Mouse (Mus musculus) mouse trophoblast stem cell (cell line): ENCODE results near the gene Stat2.
"Not testable (repeated sequence)": the region's sequence is repeated elsewhere in the genome, so short reads cannot be mapped to it uniquely, and the experiment has no call there.

Source experiments
- in situ Hi-C, 2 experiments: fragments of 300-500 bp; cut with MseI, MboI; formaldehyde crosslinking; loops; 2 replicates in 1 of 2; 3 replicates in 1 of 2; pipeline ENCODE4 v1.15.1; 2025

The Stat2 gene

GRCm38 (mm10) chr10:128258953-128259352 lies 11.4 kb upstream of the Stat2 start:
- in situ Hi-C loops = no loop called here

GRCm38 (mm10) chr10:128259946-128260345 lies 10.4 kb upstream of the Stat2 start:
- in situ Hi-C loops = no loop called here

DNA sequence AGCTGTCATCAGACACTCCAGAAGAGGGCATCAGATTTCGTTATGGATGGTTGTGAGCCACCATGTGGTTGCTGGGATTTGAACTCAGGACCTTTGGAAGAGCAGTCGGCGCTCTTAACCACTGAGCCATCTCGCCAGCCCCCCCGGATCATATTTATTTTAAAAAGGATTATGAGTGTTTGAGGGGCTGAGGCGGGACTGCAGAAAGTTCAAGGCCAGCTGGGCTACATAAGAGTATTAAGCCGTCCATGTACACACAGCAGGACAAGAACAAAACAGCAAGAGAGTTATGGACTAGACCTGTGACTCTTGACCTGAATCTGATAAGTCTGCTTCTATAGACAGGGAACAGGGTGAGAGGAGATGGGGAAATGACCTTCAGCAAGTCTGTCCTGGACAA lies 10.0 kb upstream of the Stat2 start:
- in situ Hi-C loops = not testable (repeated sequence)

- in situ Hi-C loops = no loop called here
These were observed 8.1 kb upstream of the Stat2 start for GRCm38 (mm10) chr10:128262300-128262699.

- in situ Hi-C loops = no loop called here
These were observed 6.7 kb upstream of the Stat2 start for GRCm38 (mm10) chr10:128263393-128264310.

DNA sequence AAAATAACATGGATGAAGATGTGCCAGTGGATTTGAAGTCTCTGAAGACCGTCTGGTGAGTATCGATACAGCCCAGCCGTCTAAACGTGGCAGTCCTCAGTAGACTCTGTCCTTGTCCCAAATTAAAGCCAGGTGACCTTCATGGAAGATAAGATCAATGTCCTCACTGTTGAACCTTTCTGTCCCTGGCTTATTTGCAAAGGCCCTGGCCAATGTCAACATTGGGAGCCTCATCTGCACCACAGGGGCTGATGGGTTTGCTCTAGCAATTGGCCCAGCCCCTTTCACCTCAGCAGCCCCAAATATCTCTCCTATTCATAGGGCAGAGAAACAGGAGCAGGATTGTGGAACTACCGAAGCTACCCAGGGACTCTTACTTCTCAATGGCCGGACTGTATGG lies 2.0 kb upstream of the Stat2 start, which contains the start of gene Apof:
Apof (plus strand) TSS at position 301 of the 400 bp plus-strand sequence.
- in situ Hi-C loops = no loop called here

DNA sequence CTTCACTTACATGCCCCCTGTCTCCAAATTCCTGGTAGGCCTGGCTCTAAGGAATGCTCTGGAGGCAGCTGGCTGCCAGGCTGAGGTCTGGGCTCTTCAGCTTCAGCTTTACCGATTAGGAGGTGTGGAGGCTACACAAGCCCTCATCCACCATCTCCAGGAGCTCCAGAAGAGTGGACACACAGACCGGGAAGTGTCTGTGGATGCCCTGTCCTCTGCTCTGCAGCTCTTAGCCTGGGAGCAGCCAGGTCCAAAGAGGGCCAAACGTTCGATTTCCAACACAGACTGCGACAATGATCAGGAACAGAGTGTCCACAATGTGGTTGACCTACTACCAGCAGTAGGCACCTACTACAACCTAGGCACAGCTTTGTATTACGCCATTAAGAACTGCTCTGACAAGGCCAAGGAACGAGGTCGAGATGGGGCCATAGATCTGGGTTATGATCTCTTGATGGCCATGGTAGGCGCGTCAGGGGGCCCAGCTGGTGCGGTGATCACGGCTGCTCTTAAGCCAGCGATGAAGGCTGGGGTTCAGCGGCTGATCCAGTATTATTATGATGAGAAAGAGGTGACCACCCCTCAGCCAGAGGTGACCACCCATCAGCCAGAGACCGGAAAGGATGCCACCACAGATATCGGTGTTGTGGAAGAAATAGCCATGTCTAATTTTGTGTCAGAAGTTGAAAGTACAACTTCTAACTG lies 1.0 kb upstream of the Stat2 start:
- in situ Hi-C loops = no loop called here

GRCm38 (mm10) chr10:128270866-128271265 lies 507 bp downstream of the Stat2 start:
- in situ Hi-C loops = no loop called here

- in situ Hi-C loops = no loop called here
These were observed 1.5 kb downstream of the Stat2 start for GRCm38 (mm10) chr10:128271883-128272282.

GRCm38 (mm10) chr10:128272819-128273439 lies 2.6 kb downstream of the Stat2 start:
- in situ Hi-C loops = not testable (repeated sequence)

GRCm38 (mm10) chr10:128275374-128275773 lies 5.0 kb downstream of the Stat2 start:
- in situ Hi-C loops = not testable (repeated sequence)

DNA sequence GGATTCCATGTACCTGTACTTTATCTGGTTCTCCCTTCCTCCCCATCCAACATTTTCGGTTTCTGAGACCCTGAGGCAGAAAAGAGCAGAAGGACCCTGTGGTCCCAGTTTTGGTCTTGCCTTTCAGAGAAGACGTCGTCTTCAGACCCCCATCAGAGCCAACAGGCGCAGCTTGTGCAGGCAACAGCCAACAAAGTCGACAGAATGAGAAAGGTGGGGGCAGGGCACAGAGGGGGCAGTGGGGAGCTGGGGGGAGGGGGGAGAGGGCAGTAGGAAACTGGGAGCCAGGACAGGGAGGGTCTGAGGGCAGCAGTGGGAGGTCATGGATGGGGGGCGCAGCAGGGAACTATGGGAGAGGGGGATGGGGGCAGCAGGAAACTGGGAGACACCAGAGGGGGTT lies 7.8 kb downstream of the Stat2 start:
- in situ Hi-C loops = no loop called here

GRCm38 (mm10) chr10:128280943-128281342 lies 10.6 kb downstream of the Stat2 start:
- in situ Hi-C loops = no loop called here

GRCm38 (mm10) chr10:128281682-128282081 lies 11.3 kb downstream of the Stat2 start:
- in situ Hi-C loops = no loop called here

DNA sequence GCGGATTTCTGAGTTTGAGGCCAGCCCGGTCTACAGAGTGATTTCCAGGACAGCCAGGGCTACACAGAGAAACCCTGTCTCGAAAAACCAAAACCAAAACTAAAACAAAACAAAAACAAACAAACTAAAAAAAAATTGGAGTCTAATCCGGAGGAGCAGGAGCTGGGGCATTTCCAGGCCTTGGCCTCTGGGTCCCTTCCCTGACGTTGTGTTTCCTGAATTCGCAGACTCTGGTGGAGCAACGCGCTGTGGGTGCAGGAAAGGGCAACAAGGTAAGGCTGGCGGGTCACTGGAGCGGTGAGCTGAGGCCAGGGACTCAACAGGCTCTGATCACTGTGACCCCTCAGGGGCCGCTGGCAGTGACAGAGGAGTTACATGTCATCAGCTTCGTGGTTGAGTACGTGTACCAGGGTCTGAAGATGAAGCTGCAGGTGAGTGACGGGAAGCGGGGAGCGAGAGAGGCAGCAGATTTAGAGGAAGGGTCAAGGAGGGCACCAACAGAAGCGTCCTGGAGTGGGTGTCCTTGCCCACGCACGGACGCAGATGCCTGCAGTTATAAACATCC lies 12.6 kb downstream of the Stat2 start:
- in situ Hi-C loops = no loop called here

GRCm38 (mm10) chr10:128283604-128284579 lies 13.5 kb downstream of the Stat2 start:
- in situ Hi-C loops = no loop called here

DNA sequence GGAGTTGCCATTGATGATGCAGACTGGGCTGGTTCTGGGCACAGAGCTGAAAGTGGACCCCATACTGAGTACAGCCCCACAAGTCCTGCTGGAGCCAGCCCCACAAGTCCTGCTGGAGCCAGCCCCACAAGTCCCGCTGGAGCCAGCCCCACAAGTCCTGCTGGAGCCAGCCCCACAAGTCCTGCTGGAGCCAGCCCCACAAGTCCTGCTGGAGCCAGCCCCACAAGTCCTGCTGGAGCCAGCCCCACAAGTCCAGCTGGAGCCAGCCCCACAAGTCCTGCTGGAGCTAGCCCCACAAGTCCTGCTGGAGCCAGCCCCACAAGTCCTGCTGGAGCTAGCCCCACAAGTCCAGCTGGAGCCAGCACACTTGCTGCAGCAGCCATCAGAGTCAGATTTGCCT lies 20.2 kb downstream of the Stat2 start:
- in situ Hi-C loops = not testable (repeated sequence)

DNA sequence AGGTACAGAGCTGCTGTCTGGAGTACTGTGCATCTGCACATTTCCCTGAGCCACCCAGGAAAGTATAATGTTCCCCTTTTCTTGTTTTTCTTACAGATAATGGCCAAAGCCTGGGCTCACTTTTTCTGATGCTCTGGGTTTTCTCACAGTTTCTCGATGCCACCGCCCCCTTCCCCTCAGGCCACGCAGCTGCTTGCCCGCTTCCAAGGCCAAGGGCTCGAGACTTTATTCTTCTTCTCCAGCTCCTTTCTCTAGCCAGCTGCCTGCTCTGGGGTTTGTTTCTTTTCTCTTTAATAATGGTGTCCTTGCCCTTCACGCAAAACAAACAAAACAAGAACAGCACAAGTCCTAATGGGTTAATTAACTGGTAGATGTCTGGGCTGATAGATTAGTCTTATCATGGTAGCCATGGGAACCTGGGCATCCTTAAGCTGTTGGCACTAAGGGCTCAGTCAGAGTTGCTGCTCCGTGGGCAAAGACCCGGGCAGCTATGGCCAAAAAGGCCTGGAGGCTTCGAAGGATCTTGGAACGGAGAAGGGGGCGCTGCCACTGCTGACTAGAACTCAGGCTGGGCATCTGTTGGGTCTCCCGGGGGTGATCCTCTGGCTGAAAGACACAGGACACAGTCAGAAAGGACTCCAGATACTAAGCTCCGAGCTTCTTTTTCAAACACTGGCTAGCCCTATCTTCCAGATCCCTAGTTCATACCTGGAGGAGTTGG lies 26.2 kb downstream of the Stat2 start:
- in situ Hi-C loops = no loop called here

DNA sequence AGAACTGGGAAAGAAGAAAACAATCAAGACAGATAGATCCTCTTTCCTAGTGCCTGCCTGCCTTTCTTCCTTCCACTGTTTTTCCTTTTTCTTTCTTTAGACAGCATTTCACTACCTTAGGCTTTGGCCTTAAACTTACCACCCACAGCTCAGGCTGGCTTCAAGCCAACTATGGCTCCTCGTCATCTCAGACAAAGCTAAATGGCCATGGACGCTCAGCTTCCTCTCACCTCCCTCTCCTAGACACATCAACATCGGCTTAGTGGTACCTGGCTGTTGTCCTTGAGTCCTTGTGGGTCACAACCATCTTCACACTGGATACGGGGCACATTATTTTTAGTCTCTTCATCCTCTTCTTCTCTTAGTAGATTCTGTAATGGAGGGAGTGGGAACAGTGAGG lies 26.9 kb downstream of the Stat2 start:
- in situ Hi-C loops = no loop called here

DNA sequence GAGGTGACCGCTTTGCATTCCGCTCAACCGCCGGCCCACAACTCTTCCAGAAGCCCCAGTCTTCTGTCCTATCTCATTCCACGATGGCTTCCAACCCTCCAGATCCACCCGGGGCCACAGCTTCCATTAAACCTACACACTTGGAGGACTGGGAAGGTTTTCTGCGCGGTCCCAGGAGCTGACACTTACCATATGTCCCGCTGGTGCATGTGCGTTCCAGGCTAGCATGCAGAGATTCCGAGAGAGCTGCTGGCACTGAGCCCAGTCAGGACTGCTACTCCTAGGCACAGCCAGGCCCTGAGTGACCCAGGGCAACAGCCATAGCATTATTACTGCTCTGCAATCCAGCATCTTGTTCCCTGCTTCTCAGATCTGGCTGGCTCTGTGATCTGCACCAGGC lies 27.3 kb downstream of the Stat2 start:
- in situ Hi-C loops = no loop called here
